Mouse (Mus musculus): ENCODE results near the gene Slco2a1.

Gene Slco2a1

DNA sequence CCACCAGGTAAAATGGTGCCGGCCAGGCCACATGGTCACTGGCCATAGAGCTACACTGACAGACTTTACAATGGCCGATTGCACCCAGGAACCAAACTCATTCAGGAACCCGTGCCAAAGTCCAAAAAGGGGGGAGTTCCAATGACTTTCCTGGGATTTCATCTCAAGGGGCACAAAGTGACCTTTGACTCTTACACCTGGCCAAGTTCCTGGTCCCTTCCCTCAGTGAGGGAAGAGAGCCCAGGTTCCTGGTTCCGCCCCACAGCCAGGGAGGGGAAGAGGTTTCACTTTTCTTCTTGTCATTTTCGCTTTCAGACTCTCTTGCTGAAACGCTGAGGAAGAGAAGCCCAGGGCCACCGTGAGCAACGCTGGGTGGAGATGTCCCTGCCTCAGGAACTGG, at the start of gene Slco2a1:
Gene Slco2a1 (plus strand): TSS at position 251 of the 400 bp plus-strand sequence.
- in situ Hi-C loops (cut with MboI, MseI): no loop called here

DNA sequence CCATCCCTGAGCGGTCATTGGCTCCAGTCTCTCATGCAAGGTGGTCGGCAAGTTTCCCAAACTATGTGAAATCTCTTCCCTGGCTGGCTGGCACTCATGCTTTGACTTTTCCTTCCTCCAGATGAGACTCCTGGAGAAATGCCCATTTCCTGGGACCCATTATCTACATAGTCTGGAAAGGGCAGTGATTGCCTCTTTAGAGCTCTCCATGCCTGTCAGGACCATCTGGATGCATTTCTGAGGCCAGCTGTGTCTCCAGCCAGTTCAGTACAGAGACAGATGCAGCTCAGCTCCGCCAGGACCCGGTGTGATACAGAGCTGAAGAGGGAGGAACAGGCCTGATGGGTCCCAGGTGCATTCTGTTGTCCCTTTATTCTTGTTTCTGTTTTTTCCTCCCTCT, 46.3 kb upstream of the Slco2a1 start:
- in situ Hi-C loops (cut with MboI, MseI): no loop called here

DNA sequence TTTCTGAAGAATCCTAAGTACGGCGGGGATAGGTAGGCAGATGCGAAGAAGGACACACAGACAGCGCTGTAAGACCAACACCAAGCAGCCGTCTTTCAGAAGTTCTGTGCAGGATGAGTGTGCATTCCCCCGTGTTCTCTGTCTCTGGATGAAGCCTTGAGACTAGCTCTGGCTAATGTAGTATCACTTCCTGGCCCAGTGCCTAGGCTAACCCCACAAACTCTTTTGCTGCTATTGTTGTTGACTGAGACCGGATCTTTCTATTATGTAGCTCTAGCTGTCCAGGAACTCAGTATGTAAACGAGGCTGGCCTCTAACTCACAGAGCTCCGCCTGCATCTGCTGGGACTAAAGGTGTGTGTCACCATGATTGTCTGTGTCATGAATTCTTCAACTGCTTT, 43.6 kb upstream of the Slco2a1 start:
- in situ Hi-C loops (cut with MboI, MseI): no loop called here

DNA sequence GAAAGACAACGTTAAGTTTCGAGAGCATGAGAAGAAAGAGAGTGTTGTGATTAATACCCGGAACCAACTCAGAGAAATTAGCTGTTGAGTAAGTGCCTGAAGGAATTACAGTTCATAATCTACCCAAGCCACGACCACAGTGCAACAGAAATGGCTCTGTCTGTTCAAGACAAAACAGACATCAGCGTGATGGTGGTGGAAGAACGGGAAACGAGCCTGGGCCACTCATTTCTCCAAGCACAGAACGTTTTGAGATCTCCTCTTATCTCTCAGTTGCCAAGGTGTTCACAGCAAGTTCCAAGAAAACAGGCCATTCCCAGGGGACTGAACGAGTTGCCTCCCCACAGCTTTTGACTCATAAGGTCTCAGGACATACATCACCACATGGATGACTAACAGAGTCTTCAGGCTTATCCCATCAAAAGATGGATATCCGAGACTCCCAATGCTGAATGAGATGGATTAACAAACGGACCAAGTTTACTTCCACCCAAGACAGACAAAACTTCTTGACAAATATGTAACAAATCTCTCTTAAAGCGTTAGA, 42.0 kb upstream of the Slco2a1 start:
- in situ Hi-C loops (cut with MboI, MseI): no loop called here

DNA sequence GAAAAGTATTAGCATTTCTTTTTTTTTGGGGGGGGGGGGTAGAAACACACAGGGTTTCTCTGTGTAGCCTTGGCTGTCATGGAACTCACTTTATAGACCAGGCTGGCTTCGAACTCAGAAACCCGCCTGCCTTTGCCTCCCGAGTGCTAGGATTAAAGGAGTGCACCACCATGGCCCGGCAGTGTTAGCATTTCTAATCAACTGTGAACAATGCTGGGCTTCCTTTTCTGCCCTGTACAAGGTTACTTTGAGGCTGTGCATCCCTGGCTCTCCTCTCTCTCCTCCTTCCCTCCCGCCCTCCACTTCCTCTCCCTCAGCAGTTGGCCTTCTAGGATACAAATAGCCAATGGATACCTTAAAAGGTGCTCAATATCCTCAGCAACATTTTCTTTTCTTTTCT, 39.8 kb upstream of the Slco2a1 start:
- in situ Hi-C loops (cut with MboI, MseI): no loop called here

DNA sequence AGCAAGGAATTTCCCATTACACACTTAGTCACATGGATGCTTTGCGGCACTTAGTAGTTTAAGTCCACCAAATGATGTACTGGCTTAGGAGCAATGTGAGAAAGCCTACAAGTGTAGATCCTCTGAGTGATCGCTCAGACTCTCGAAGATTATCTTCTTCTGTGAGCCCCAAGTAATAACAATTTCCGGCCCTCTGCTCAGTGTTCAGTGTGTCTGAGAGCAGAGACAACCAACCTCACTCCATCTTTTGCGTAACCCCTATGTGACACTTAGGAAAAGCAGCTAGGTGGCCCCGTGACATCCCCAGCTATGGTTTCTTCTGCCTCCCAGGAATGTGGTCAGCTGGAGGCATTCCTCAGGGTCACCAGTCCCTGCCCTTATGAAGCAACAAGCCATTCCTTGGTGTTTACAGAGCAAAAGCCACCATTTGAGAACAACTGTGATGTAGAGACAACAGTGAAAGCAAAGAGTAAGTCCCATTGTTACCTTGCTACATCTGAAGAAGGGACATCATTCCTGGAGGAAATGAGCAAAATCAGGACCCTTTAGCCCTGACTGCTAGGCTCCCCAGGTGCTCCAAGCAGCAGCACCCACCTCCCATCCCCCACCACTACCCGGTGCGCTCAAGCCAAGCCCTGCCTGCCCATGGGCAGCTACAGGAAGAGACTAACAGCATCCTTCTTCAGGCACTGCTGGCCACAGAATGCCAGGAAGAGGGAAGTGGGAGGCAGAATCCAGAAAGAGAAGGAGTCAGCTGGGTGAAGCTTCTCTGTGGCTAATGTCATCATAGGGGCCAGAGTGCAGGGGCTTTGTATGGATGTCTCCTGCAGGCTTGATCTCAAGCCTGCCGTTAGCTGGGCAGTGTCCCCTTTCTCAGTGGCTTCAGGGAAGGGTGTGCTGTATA, 37.2 kb upstream of the Slco2a1 start:
- in situ Hi-C loops (cut with MboI, MseI): loop anchor here (25.0 kb wide), 1 partner anchor 989 kb away; no protein-coding TSS in a partner anchor

DNA sequence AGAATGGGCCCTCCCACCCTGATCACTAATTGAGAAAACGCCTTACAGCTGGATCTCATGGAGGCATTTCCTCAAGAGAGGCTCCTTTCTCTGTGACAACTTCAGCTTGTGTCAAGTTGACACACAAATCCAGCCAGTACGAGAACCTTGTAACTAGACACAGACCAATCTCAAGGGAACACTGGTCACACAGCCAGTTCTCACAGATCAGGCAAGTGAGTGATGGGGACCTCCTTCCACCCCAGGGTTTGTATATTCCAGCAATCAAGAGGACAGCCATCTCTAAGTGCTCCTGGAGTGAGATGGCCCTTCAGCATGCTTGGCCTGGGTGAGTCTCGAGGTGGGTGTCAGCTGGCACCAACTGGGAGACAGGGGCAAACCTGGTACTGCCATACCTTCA, 32.6 kb upstream of the Slco2a1 start:
- in situ Hi-C loops (cut with MboI, MseI): loop anchor here (25.0 kb wide), 1 partner anchor 994 kb away; no protein-coding TSS in a partner anchor

DNA sequence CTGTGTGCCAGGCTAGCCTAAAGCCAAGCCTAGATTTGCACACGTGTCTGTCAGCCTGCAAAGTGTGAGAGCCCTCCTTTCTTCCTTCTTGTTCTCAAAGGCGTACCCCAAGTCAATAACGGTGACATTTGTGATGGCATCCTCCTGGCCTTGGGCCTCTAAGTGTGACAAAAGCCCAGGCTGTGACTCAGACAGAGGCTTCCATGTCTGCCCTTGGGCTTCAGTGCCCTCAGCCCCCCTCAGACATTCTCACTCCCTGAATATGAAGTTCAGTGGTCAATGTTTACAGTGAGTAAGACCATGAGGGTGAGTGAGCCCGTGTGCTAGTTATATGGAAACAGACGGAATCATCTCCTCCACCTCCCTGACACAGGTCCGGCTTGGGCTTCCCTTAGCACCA, 29.8 kb upstream of the Slco2a1 start:
- in situ Hi-C loops (cut with MboI, MseI): loop anchor here (25.0 kb wide), 1 partner anchor 996 kb away; no protein-coding TSS in a partner anchor

DNA sequence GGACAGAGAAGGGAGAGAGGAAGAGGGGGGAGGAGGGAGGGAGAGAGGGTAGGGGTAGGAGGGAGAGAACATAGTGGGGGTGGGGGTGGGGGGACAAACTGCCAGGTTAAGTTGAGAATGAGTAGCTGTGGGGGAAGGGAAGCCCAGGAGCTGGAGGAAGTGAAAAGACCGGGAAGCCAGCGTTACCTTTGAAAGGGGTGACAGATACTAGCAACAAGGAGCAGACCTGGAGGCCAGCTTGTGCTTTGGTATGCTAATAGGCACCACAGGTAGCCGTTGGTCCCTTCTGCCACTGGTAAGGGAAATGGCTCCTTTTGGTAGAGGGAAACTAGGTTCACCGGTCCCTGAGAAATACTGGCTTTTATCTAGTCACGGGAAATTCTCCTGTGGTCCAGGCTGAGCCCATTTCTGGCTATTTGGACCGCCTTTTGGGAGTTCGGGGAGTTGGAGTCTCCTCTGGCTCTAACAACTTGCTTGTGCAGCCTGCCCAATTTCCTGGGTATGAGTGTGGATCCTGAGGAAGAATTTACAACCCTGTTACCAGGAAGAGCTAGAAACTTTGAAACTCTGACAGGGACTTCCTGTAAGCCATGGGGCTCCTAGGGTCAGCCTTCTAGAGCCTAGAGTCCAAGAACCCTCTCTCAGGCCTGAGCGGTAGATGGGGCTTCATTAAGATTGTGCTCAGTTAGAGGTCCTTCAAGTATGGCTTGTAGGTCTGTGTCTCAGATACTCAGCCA, 27.0 kb upstream of the Slco2a1 start:
- in situ Hi-C loops (cut with MboI, MseI): loop anchor here (25.0 kb wide), 1 partner anchor 999 kb away; no protein-coding TSS in a partner anchor

DNA sequence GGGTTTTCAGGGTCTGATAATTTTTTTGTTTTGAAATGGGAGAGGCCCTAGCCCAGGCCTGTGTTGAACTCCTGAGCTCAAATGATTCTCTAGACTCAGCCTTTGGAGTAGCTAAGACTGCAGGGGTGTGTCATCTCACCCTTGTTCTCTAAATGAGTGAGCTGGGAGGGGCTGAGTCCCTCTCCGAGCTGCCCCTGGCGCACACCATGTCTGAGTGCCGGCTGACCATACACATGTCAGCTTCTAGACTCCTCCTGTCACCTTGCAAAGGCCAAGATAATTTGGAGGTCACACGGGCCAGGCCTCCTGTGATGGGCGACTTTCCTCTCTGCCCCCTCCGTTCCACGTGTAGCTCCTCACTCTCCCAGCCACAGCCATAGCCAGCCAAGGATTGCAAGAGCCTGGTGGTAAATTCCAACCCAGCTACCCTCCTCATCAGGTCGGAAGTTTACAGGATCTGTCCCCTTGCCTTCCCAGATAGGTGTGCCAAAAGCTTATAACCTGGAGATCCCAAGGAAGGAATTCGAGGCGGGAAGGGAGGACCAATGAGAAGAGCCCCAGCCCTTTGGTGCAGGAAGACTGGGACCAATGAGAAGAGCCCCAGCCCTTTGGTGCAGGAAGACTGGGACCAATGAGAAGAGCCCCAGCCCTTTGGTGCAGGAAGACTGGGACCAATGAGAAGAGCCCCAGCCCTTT, 26.3 kb upstream of the Slco2a1 start:
- in situ Hi-C loops (cut with MboI, MseI): loop anchor here (25.0 kb wide), 1 partner anchor 1000 kb away; no protein-coding TSS in a partner anchor

DNA sequence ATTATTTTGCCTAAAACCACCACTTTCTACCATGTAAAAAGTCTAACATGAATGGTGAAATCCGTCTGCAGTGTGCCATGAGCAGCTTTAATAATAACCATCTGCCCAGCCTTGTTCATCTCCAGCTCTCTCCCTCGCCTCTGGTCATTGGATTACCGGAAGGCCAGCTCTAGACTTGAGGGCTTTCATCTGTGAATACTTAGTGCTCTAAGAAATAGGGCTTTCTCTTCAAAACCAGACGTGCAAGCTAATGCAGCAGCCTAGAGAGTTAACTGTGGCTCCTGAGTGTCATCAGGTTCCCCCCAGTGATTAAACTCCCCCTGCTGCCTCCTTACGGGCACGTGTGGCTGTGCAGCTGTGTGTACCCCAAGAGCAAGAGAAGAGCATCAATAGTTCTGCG, 25.2 kb upstream of the Slco2a1 start:
- in situ Hi-C loops (cut with MboI, MseI): loop anchor here (25.0 kb wide), 1 partner anchor 1001 kb away; no protein-coding TSS in a partner anchor

DNA sequence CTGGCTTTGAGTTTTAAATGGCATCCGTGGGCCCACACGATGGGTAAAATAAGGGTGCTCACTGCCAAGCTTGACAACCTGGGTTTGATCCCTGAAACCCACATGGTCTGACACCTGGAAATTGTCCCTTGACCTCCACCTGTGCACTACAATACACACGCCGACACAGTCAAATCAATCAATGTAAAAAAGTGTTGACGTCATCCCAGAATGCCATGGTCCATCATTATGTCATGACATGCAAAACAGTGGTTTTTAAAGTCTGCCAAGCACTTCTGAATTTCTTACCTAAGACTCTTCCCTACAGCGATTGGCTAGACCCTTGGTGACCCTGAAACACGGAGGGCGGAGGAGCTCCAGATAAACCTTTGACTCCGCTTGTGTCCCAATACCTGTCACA, 23.9 kb upstream of the Slco2a1 start:
- in situ Hi-C loops (cut with MboI, MseI): loop anchor here (25.0 kb wide), 1 partner anchor 1002 kb away; no protein-coding TSS in a partner anchor

DNA sequence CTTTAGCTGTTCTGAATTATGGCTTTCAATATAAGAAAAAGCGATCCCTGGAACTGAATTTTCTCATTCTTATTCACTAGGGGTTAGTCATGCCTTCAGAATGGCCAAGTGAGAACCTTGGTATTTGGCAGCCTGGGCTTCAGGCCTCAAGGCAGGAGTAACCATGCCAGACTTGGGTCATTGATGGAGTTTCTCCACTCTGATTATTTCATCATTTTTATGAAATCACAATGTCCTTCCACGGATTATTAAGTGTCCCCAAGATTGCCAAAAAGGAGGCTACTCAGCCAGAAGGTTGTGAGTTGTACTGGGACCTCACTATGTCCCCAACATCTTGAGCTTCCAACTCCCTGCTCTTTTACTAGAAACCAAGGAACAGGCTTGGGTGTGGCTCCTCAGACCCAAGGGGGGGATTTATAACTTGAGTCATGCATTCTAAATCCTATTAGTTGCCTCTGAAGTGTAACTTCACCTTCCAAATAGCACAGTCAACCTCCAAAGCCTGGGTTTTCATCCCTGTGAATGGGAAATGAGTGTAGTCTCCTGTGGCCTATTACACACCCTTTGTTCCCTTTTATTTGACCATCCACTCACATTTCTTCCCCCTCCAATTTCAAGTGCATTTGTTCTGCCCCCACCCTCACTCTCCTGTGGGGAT, 16.0 kb upstream of the Slco2a1 start:
- in situ Hi-C loops (cut with MboI, MseI): loop anchor here (25.0 kb wide), 1 partner anchor 1010 kb away; no protein-coding TSS in a partner anchor

DNA sequence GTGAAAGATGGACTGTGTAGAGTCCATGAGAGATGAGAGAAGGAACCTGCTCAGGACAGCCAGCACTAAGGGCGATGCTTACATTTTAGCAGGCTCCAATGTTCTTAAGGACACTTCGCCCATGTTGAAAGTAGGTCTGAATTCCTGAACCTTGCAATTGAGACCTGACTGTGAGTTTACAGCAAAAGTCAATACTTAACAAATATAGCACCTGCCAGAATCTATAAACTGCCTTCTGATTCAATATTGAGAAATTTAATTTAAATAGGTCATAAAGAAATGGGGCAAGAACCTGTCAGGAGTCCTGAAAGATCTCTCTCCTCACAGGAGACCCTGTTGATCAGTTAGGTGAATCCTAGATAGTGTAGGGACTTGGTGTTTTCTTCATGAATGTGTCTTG, 12.6 kb upstream of the Slco2a1 start:
- in situ Hi-C loops (cut with MboI, MseI): no loop called here

DNA sequence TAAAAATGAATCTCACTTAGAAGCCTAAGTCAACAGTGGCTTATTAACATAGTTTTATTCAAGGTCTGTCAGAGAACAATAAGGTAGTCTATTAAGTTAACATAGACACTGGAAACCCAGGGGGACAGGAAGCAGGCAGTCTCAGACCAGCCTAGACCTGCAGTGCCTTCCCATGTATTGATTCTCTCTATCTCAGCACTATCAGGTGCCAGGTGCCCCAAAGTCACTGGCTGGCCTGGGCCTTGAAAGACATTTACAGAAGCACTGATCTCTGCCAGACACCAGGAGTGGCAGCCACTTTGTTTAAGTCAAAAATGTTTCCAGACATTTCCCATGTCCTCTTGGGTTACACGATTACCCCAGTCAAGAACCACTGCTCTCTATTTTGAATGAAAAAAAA, 11.4 kb upstream of the Slco2a1 start:
- in situ Hi-C loops (cut with MboI, MseI): no loop called here

DNA sequence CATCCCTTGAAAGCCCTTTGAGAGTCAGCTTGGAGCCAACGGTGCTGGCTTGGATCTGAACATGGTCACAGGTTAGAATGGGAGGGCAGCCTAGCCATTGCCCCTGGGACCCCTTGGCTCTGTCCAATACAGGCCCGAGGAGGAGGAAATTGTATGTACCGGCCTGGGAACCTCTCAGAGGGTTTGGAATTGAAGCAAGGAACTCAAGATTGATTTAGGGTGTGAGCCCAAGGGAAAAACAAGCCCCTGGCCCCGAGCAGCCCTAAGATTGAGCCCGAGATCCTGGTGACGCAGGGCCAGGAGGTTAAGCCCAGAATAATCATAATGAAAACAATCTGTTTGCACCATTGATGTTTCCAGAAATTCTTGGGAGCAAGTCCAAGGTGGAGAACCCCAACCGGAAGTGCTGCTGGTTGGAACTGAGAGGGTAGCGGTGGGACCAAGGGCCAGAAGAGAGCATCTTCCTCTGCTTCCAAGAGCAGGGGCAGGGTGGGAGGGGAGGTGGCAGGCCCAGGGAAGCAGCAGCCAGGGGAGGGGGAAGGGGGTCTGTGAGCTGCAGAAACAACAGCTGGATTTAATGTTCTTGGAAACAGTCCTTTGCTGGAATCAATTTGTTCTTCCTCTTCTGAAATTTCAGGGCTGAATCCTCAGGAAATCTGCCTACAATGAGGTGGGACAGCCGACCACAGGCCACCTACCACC, 10.6 kb upstream of the Slco2a1 start:
- in situ Hi-C loops (cut with MboI, MseI): no loop called here

DNA sequence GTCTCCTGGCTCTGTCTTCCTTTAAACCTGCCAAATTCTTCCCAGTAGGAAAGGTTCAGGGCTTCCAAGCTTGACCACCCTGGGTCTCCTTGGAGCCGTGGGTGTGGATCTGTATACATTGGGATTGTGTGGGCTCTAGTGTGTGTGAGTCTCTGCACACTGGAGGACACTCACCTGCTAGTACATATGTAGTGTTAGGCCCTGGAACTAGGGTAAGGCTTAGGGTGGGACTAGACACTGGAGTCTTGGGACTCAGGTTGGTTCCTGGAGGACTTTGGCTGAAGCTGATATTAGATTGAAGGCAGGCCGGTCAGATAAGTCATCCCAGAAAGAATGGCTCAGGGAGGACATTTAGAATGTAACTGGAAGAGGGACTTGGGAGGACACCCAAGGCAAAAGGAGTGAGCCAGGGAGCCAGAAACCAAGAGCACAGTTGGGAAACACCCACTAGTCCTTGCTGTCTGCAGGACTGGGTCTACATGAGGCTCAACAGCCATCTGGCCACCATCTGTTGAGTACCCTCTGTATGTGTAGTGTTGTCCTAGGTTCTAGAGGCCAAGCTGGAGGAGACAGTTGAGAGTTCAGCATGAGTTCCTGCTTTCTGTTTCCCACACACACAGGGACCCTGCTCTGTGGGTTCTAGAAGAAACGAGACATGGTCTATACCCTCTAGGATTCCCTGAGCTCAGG, 9.4 kb upstream of the Slco2a1 start:
- in situ Hi-C loops (cut with MboI, MseI): no loop called here

DNA sequence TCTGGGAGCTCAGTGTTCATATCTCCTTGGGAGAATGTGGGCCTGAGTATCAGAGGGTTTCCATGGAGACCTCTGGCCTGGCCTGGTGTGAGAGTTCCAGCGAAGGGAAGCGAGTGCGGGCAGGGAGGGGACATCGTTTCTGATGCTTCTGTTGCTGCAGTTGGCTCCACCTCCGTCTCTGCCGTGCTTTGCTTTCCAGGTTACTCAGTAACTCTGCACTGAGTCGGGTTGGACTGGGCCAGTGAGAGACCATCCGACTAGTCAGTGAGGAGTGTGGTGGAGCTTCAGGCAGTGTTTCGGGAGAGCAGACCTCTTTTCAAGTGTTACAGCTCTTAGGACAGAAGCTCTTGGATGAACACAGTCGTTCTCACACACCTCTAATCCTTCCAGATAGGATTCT, 8.6 kb upstream of the Slco2a1 start:
- in situ Hi-C loops (cut with MboI, MseI): no loop called here

DNA sequence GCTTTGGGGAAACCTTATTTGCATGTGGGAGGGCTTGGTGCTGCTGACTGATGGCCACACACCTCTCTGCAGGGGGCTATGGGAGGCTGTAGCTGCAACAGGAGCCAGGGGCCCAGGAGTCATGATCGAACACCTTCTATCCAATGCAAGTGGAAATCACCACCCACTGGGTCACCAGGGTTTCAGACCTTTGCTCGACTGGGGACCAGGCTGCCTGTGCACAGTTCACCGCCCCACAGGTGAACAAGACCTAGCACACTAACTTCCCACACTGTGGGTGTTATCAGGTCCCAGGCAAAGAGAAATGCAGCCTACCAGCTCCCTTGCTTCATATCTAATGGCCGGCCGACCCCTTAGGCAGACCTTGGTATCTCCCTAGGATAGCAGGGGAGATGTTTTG, 8.1 kb upstream of the Slco2a1 start:
- in situ Hi-C loops (cut with MboI, MseI): no loop called here

DNA sequence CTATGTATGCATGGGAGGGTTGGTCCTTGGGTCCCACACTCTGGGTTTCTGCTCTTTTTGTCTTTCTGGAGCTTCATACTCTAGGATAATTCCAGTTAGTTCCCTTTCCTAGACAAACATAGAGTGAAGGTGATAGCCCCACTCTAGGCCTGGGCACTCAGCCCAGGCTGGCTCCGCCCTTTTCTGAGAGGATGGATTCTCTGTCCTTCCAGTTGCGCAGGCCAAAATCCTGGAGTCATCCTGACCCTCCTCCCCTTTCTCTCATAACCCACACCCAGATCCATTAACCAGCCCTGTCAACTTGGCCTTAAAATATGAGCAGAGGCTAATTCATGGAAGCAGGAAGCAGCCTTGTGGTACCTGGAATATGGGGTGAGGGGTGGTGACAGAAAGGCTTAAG, 6.7 kb upstream of the Slco2a1 start:
- in situ Hi-C loops (cut with MboI, MseI): no loop called here

Data from T-helper 1 cell (primary cell).